Mouse (Mus musculus) R1 (cell line): ENCODE results near the gene Supt4a.

ENCODE experiments used
- DNase-seq: peaks from one replicate; pipeline ENCODE4 v3.0.0-alpha.2; 2018; ENCODE audit warnings: low read depth, low spot score

Gene Supt4a

GRCm38 (mm10) chr11:87737175-87737740 is at the start of gene Supt4a:
TSS of gene Supt4a (plus strand) at chr11:87737552.
- DNase-seq = peak; percentile 95

DNA sequence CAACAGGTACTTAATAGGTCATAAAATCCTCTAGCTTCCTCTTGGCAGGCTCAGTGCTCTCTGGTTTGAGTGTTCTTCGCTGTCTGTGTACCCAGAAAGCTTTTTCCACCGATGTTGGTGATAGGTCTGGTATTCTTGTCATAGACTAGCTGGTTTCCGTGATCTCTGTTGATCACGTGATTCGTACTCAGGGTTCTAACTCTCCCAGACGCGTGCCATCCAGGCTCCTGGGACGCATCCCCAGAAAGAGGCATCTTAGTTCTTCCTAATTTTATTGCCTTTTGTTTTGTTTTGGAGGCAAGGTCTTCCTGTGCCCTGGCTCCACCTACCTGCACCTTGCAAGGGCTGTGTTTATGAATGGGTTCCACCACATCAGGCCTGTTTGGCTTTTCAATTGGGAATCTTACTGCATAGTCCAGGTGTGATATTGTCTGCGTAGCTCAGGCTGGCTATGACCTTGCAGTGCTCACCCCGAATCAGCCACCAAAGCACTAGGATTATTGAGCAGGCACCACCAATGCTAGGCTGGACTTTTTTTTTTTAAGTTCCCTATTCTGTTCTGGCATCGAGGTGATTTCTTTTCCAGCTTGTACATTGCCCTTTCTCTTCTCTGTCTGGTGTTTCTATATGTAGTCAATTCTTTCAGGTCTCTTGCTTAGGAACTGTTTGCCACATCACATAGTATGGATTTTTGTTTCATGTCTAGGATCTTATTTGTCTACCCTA is 48.7 kb upstream of the Supt4a start:
- DNase-seq = no peak

DNA sequence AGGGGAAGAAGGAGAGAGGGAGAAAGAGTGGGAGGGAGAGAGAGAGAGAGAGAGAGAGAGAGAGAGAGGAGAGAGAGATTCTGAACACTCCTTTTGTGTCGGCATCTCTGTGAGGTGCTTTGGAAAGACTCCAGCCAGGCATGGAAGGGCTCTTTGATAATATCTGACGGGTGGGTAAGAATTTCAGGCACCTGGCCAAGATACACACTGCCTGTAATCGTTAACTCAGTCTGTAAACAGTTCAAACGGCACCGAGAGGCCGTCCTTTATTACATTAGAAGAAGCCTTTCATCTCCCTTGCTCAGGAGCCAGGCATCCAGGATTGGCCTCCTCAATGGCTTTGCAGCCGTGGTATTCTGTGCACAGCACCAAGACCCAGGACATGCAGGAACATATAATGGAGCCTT is 47.9 kb upstream of the Supt4a start:
- no peak for DNase-seq

DNA sequence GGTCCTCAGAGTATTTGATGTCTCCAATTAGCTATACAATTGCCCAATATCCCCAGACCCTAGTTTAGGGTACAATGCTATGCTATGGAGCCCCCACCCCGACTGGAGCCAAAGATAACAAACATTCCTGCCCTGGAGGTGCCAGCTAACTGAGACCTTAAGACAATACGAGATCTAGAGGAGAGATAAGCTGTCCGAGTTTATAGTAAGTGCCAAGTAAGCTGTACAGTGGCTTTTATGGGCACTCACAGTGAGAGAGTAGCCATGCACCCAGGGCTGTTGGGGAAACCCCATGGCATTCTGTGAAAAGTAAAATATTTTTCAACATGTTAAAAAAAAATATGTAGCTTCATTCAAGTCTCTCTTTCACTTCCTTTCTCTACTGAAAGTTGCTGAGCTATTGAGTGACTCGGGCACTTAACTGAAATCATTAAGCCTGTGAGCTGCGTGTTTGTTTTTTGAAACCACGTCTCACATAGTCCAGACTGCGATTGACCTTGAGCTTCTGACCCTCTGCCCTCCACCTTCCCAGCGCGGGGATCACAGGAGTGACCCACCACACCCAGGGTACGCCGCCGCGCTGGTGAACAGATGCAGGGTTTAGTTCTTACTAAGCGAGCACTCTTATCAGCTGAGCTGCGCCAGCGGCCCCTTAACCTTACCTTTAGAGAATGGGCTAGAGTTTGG is 47.2 kb upstream of the Supt4a start:
- DNase-seq = no peak

GRCm38 (mm10) chr11:87697131-87697682 is 40.1 kb upstream of the Supt4a start:
- DNase-seq = no peak

DNA sequence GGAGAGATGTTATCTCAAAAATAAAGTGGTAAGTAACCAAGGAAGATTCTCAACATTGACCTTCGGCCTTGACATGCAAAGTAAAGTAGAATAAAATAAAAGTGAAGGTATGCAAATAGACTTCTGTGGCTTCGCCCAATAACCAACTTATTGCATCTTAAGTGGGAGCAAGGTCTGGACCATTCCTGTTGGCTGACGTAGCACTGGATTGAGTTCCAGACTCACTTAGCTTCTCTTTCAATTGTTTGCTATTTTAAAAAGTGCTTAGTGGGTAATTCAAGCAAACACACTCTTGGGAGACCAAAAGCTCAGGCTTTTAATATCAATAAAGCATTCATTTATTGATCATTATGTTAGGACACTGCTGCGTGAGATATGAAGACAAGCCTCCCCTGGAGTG is 39.2 kb upstream of the Supt4a start:
- DNase-seq = no peak

- DNase-seq = no peak
Measured at GRCm38 (mm10) chr11:87701108-87701507, 36.2 kb upstream of the Supt4a start.

DNA sequence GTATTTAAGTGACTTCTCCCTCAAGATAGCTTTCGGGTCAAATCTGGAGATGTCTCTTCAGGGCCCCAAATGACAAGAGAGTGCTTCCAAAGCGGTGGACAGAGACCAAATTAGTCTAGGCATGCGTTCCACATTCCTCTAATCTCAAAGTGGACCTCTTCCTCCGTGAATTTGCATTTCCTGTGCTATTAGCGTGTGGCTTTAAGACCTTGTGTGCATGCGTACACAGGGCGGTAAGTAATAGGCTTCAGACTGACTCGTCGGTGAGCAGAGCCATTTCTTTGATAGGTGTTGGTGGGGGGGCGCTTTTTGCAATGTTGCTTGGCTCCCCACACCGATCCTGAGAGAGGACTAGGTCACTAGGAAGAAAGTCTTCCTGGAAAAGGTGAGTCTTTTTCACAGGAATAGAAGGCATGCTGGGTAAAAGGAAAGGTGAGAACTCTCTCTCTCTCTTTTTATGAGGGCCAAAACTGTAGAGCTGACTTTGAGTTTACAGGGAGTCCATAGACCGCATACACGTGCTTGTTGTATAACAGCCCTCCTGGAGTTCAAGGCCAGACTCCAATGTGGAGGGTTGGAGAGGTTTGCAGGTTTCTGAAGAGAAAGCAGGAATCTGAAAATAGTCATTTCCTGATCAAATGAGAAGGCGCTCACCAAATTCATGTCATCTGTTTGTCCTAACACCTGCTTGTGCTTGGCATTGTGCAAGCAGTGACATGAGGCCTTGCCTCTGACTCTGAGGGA is 35.3 kb upstream of the Supt4a start:
- DNase-seq = no peak

DNA sequence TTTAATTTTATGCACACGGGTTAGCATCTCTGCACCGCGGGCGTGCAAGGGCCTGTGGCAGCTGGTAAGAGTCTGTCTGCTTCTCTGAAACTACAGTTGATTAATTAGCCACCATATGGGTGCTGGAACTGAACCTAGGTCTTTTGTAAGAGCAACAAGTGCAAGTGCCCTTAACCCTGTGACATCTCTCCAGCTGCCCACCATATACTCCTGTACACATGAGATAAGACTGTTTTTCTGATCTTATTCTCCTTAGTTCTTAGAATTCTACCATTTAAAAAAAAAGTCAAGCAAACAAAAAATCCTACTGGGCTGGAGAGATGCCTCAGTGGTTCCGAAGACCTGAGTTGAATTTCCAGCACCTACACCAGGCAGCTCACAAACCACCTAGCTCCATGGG is 33.7 kb upstream of the Supt4a start:
- DNase-seq = no peak

GRCm38 (mm10) chr11:87704289-87704688 is 33.1 kb upstream of the Supt4a start:
- DNase-seq = no peak

- DNase-seq = no peak
Measured at GRCm38 (mm10) chr11:87707570-87707969, 29.8 kb upstream of the Supt4a start.

- no peak for DNase-seq
Measured at GRCm38 (mm10) chr11:87708979-87709378, 28.4 kb upstream of the Supt4a start.

GRCm38 (mm10) chr11:87709513-87710261 is 27.7 kb upstream of the Supt4a start:
- peak; percentile 82 for DNase-seq

GRCm38 (mm10) chr11:87710262-87710615 is 27.1 kb upstream of the Supt4a start:
- DNase-seq = no peak

DNA sequence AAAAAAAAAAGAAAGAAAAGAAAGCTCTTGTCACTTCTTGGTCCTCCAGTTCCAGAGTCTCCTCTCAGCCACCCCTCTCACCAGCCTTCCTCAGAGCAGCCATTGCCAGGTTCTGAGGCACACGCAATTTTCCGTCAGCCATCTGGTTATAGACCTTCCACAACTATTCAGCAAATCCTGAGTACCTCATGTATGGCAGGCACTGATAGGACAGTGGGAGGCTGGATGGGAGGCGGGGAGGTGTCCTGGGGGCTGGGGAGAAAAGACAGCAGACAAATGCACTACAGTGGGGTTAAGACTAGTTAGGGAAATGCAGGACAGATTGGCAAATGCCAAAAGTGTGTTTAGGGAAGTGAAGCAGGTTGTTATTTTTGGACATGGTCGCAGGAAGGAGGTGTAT is 25.2 kb upstream of the Supt4a start:
- no peak for DNase-seq

- peak; percentile 34 for DNase-seq
Measured at GRCm38 (mm10) chr11:87715999-87716398, 21.4 kb upstream of the Supt4a start.

DNA sequence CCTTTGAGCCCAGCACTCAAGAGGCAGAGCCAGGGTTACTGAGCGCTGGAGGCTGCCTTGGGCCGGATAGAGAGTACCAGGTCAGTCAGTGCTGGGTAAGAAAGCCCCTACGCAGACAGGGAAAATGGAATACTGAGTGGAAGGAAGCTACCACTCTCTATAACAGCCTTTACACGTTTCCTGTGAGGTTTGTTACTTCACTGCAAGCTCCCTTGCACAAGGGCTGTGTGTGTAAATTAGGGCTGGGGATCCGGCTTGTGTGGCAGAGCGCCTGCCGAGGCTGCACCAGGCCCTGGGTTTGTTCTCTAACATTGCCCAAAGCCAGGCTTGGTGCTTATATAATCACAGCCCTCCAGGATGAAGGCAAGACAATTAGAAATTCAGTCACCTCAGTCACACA is 17.8 kb upstream of the Supt4a start:
- no peak for DNase-seq

DNA sequence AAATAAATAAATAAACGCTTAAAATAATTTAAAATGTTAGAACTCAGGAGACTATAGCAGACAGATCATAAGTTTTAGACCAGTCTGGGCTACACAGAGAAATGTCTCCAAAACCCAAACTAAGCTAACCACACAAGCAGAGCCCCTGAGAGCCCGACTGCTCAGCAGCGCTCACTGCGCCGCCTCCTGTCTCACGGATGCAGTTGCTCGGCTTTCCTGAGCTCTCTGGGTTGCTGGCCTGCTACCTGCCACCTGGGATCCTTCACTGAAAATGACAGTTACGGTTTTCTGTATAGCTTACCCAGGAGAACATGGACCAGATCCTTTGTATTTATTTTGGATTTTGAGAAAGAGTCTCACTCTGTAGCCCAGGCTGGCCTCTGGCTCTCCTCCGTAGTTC is 17.0 kb upstream of the Supt4a start:
- peak; percentile 59 for DNase-seq

- DNase-seq = no peak
Measured at GRCm38 (mm10) chr11:87720839-87721238, 16.5 kb upstream of the Supt4a start.

GRCm38 (mm10) chr11:87722168-87722567 is 15.2 kb upstream of the Supt4a start:
- DNase-seq = no peak

GRCm38 (mm10) chr11:87722891-87723290 is 14.5 kb upstream of the Supt4a start:
- DNase-seq = no peak
